Mouse (Mus musculus): ENCODE results near the gene Mstn.

Gene Mstn

GRCm38 (mm10) chr1:53110561-53110960, 49.1 kb downstream of the Mstn start:
- DNase-seq (ENCODE audit: low spot score): no peak
